Mouse (Mus musculus): ENCODE data around the gene Slc25a29.

DNA sequence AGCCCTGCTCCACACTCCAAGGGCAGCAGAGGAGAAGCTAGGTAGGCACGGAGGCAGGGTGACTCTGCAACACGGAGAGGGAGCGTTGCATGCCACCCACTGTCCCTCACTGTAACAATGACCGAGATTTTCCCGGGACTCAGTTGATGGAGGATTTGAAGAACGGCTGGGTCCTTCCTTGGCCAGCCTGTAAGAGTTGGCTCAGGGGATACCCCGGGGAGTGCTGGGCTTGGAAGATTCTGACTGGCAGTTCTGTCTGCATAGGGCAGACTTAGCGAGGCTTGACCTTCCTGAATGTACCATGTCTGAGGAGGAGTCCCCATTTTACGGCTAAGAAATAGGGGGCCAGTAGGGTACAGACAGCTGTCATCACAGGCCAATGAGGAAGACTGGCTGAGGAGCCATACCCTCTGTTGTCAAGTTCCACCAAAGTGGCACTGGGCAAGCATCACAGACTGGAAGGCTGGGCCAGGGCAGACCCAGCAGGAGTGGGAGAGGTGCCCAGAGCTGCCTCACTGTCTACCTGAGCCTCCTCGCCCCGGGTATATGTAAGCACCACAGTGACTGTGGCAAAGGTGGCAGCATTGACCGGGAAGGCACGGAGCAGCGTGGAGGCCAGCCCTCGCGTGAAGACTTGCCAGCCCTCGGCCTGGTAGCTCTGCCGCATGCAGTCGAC is 9.3 kb downstream of the Slc25a29 start:
- TF ChIP-seq POLR2A (IDR thresholded peaks at IDR 0.05; ENCODE audit: borderline replicate concordance, extremely low read depth, insufficient read depth, insufficient read length, poor library complexity, severe bottlenecking) (no peak), CTCF (IDR thresholded peaks at IDR 0.05; ENCODE audit: borderline replicate concordance, extremely low read depth, insufficient read depth, insufficient read length) (no peak)

All from brain, embryonic 14.5 days (tissue).